Mouse (Mus musculus) ES-E14 (cell line): Measurements from ENCODE around the gene Gm9507. TPM values are rescaled to one million over a fixed set of nuclear protein-coding genes. Genes with fewer than 3 reads are reported as not detected.

ENCODE experiments used
- DNase-seq: peaks from one replicate; pipeline ENCODE4 v3.0.0-alpha.2; 2013; ENCODE audit warnings: low read depth, low spot score
- H3K27ac ChIP-seq: 2 replicates; pipeline ENCODE4 v1.5.1; 2012; ENCODE audit warnings: low read depth, mild to moderate bottlenecking, low read length, moderate library complexity, mixed read lengths; ENCODE audit not compliant: poor library complexity, insufficient read depth, severe bottlenecking
- H3K36me3 ChIP-seq: 2 replicates; pipeline ENCODE4 v1.6.1; 2012; ENCODE audit warnings: mild to moderate bottlenecking, low read length, moderate library complexity, mixed read lengths; ENCODE audit not compliant: control insufficient read depth, poor library complexity, insufficient read depth, severe bottlenecking
- H3K4me1 ChIP-seq, 2 experiments: fragments of 150-350 bp in 1 of 2; sonication (generic) in 1 of 2; 2 replicates each; pipeline ENCODE4 v1.6.1; 2012; ENCODE audit warnings: low read length in 2 of 2, mild to moderate bottlenecking in 1 of 2, mixed read lengths in 1 of 2; ENCODE audit not compliant: control insufficient read depth in 2 of 2, insufficient read depth in 2 of 2, poor library complexity in 1 of 2
- H3K4me3 ChIP-seq, 2 experiments: fragments of 150-350 bp in 1 of 2; sonication (generic) in 1 of 2; 2 replicates each; pipeline ENCODE4 v1.5.1; 2012; ENCODE audit warnings: low read length in 2 of 2, low read depth in 1 of 2, mild to moderate bottlenecking in 1 of 2, mixed read lengths in 1 of 2; ENCODE audit not compliant: insufficient read depth in 1 of 2, poor library complexity in 1 of 2, severe bottlenecking in 1 of 2
- H3K9ac ChIP-seq: 2 replicates; pipeline ENCODE4 v1.6.1; 2012; ENCODE audit warnings: low read depth, mild to moderate bottlenecking, low read length, mixed read lengths; ENCODE audit not compliant: poor library complexity, insufficient read depth, severe bottlenecking
- H3K9me3 ChIP-seq: fragments of 150-350 bp; sonication (generic); 2 replicates; pipeline ENCODE4 v1.6.1; 2012; ENCODE audit warnings: low read depth, mild to moderate bottlenecking, low read length; ENCODE audit not compliant: control insufficient read depth, insufficient read depth
- CHD2 ChIP-seq: IDR thresholded peaks from 2 replicates; pipeline ENCODE4 v1.6.1; 2014; ENCODE audit warnings: mild to moderate bottlenecking, low read depth, low read length, inconsistent platforms
- HCFC1 ChIP-seq: IDR thresholded peaks from 2 replicates; pipeline ENCODE4 v1.6.1; 2012; ENCODE audit warnings: low read length, inconsistent platforms, borderline replicate concordance; ENCODE audit not compliant: insufficient read depth
- MAFK ChIP-seq: IDR thresholded peaks from 2 replicates; pipeline ENCODE4 v1.6.1; 2014; ENCODE audit warnings: mild to moderate bottlenecking, low read depth, low read length, inconsistent platforms; ENCODE audit not compliant: insufficient read depth
- ZC3H11A ChIP-seq: IDR thresholded peaks from 2 replicates; pipeline ENCODE4 v1.6.1; 2012; ENCODE audit warnings: low read depth, mild to moderate bottlenecking, inconsistent platforms, low read length, borderline replicate concordance
- ZNF384 ChIP-seq: IDR thresholded peaks from 2 replicates; pipeline ENCODE4 v1.6.1; 2012; ENCODE audit warnings: low read depth, low read length, inconsistent platforms
- in situ Hi-C, 2 experiments: fragments of 600-800 bp; cut with MboI; formaldehyde crosslinking; loops; one replicate each; pipeline ENCODE4 v1.15.1; 2025; ENCODE audit warnings: low sequenced_read_pairs in 2 of 2, inconsistent platforms in 1 of 2; ENCODE audit not compliant: unreplicated experiment in 2 of 2
- total RNA-seq: library from RNA; depleted of rRNA; stranded (reverse); fragments of 300-350 nt; gene quantifications from 2 replicates; pipeline ENCODE4 v1.2.3, GENCODE M21; 2012; rRNA removed

Gm9507 gene
- total RNA-seq, result not detected in 2 replicates

GRCm38 (mm10) chr10:77811743-77812142 is at the start of gene Gm9507:
Gene Gm9507, minus strand, starts transcription at chr10:77811843.
- TF ChIP-seq MAFK (no peak), CHD2 (no peak), ZNF384 (no peak), HCFC1 (no peak), ZC3H11A (no peak)
- DNase-seq, result no peak
- peaks cover 2% of the 10 kb centered on the region; the same call in 1 of the 2 replicates for H3K9me3 ChIP-seq
- no peak within 1 kb of the TSS for H3K9ac ChIP-seq
- H3K4me1 ChIP-seq, result no peaks in the 10 kb centered on the region
- H3K27ac ChIP-seq, result no peak within 1 kb of the TSS
- no peak within 1 kb of the TSS for H3K4me3 ChIP-seq
- in situ Hi-C loops, result no loop called here
- no peaks in the 10 kb centered on the region for H3K36me3 ChIP-seq

DNA sequence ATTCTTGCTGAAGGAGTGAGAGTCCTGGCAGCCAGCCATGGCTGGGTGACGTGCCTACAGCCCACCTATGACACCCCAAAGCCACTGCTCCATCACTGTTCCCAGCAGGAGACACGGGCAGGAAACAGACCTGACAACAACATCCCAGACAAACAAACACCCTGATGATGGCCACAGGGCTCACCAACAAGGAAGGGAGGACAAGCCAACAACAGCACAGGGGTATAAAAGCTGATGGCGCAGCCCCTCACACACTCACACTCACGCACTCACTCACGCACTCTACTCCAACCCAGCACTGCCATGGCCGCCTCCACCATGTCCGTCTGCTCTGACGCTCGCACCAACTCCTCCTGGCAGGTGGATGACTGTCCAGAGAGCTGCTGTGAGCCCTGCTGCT is 40.9 kb upstream of the Gm9507 start, which contains the start of gene Gm10318:
Gene Gm10318, plus strand, starts transcription at position 301 of the 400 bp plus-strand sequence.
- in situ Hi-C loops, result no loop called here
- TF ChIP-seq HCFC1, result no peak
- TF ChIP-seq ZNF384, result no peak
- TF ChIP-seq ZC3H11A, result no peak
- TF ChIP-seq MAFK, result no peak
- TF ChIP-seq CHD2, result no peak
- DNase-seq, result no peak
- Histone ChIP-seq H3K9ac (no peak within 1 kb of the TSS), H3K4me3 (no peak within 1 kb of the TSS), H3K9me3 (no peaks in the 10 kb centered on the region), H3K4me1 (peaks cover 0 to 3% of the 10 kb centered on the region in 2 experiments; a peak in 1 of 4 replicates), H3K36me3 (no peaks in the 10 kb centered on the region), H3K27ac (no peak within 1 kb of the TSS)

DNA sequence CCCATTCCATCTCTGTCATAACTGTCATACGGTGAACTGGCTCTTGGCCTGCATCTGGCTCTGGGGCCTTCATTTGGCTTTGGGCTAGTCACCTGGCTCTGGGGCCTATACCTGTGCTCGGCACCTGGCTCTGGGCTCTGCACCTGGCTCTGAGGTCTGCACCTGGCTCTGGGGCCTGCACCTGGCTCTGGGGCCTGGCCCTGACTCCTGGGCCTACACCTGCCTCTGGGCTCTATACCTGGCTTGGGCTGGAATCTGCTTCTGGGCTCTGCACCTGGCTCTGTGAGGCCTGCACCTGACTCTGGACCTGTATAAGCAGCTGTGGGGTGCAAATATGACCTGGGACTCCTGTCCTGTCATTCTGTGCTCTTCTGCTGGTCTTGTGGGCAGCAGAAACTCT is 35.9 kb upstream of the Gm9507 start:
- no peaks in the 10 kb centered on the region for H3K36me3 ChIP-seq
- H3K9me3 ChIP-seq, result no peaks in the 10 kb centered on the region
- no peak overlapping the region for H3K27ac ChIP-seq
- no peak for DNase-seq
- H3K4me3 ChIP-seq, result no peak overlapping the region
- peaks cover 0 to 6% of the 10 kb centered on the region in 2 experiments; a peak in 1 of 4 replicates for H3K4me1 ChIP-seq
- in situ Hi-C loops, result no loop called here
- TF ChIP-seq ZC3H11A, result no peak
- no peak for TF ChIP-seq HCFC1
- TF ChIP-seq ZNF384, result no peak
- H3K9ac ChIP-seq, result no peak overlapping the region

DNA sequence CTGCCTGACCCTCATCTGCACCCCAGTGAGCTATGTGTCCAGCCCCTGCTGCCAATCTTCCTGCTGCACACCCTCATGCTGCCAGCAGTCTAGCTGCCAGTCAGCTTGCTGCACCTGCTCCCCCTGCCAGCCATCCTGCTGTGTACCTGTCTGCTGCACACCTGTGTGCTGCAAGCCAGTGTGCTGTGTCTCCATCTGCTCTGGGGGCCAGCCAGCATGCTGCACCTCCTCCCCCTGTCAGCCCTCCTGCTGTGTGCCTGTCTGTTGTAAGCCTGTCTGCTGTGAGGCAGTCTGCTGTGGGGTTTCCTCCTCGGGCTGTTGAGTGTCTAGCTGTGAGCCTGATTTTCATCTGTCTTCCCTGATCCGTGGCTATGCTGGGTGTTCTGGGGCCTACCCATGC is 35.3 kb upstream of the Gm9507 start:
- Histone ChIP-seq H3K9me3 (no peaks in the 10 kb centered on the region), H3K4me1 (peaks cover 0 to 6% of the 10 kb centered on the region in 2 experiments; a peak in 1 of 4 replicates), H3K27ac (no peak overlapping the region), H3K36me3 (no peaks in the 10 kb centered on the region), H3K4me3 (no peak overlapping the region), H3K9ac (no peak overlapping the region)
- in situ Hi-C loops, result no loop called here
- no peak for DNase-seq
- no peak for TF ChIP-seq CHD2
- TF ChIP-seq HCFC1, result no peak
- no peak for TF ChIP-seq ZNF384
- TF ChIP-seq ZC3H11A, result no peak

DNA sequence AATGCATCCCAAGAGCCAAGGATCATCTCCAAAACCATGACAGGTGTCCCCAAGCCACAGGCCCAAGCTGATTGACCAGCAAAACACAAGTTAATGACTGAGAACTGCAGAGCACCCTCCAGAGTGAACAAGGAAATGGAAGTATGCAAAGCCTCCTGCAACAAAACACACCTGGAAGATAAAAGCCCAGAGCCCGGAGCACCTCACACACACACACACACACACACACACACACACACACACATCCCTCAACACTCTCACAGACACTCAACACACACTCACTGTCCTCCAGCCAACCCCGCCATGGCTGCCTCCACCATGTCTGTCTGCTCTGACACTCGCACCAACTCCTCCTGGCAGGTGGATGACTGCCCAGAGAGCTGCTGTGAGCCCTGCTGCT is 34.9 kb upstream of the Gm9507 start, which contains the start of gene Gm36176:
Gene Gm36176, plus strand, starts transcription at position 301 of the 400 bp plus-strand sequence.
- Histone ChIP-seq H3K4me3 (no peak within 1 kb of the TSS), H3K27ac (no peak within 1 kb of the TSS), H3K36me3 (no peaks in the 10 kb centered on the region), H3K9me3 (no peaks in the 10 kb centered on the region), H3K4me1 (peaks cover 0 to 5% of the 10 kb centered on the region in 2 experiments; a peak in 1 of 4 replicates), H3K9ac (no peak within 1 kb of the TSS)
- in situ Hi-C loops, result no loop called here
- no peak for TF ChIP-seq HCFC1
- TF ChIP-seq CHD2, result no peak
- TF ChIP-seq ZNF384, result no peak
- no peak for TF ChIP-seq ZC3H11A
- no peak for TF ChIP-seq MAFK
- DNase-seq, result no peak
